Mouse (Mus musculus): ENCODE results near the gene Rpl27. TPM values are rescaled to one million over a fixed set of nuclear protein-coding genes. Genes with fewer than 3 reads are reported as not detected.
"Not testable (repeated sequence)": the region's sequence is repeated elsewhere in the genome, so short reads cannot be mapped to it uniquely, and the experiment has no call there.

Rpl27 gene
- total RNA-seq (2021), result 10 to 100 TPM; 81.3 to 87.8 TPM
- long read RNA-seq, experiment 1, transcript Rpl27-202 (4 exons, 732 nt), result minor isoform, 22 of 72 reads
- long read RNA-seq, experiment 1, transcript Rpl27-201 (5 exons, 614 nt), result major isoform, 47 of 72 reads
- long read RNA-seq, experiment 1, partial matches to known transcripts, result 2 of 72 reads
- long read RNA-seq, experiment 1, other reads (novel, unspliced or antisense), result 1 of 72 reads
- long read RNA-seq, experiment 2, transcript Rpl27-201 (5 exons, 614 nt), result major isoform, 79 of 109 reads
- long read RNA-seq, experiment 2, transcript Rpl27-202 (4 exons, 732 nt), result minor isoform, 26 of 109 reads
- long read RNA-seq, experiment 2, partial matches to known transcripts, result 0 of 109 reads
- long read RNA-seq, experiment 2, other reads (novel, unspliced or antisense), result 3 of 109 reads

- peak; percentile 87 to 94 for DNase-seq (ENCODE audit: low spot score in 2 of 2)
These were observed at the start of gene Rpl27 for GRCm38 (mm10) chr11:101442127-101442693. Rpl27 (plus strand) TSS chr11:101442298.

DNA sequence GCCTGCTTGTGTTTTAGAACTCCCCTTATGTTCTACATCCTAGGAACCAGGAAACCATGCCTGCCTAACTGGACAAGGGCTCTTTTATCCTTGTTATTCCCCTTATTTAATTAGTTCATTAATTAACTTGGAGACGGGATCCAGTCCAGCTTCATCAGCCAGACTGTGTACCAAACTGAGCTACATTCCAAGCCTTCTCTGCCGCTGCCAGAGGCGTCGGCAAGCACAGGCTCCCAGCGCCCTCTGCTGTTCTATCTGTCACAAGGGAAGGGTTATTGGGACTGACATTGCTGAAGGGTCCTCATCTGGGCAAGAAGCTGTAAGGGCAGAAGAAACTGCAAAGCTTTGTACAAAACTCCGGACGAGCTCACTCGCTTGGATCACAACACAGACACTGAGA, 47.0 kb upstream of the Rpl27 start:
- DNase-seq (ENCODE audit: low spot score in 2 of 2), result peak; percentile 57 to 78

- DNase-seq (ENCODE audit: low spot score in 2 of 2), result no peak
These were observed 26.8 kb upstream of the Rpl27 start for GRCm38 (mm10) chr11:101415306-101415705.

GRCm38 (mm10) chr11:101416433-101417100, 25.5 kb upstream of the Rpl27 start:
- DNase-seq (ENCODE audit: low spot score in 2 of 2), result no peak

- peak; percentile 82 to 91 for DNase-seq (ENCODE audit: low spot score in 2 of 2)
These were observed 24.8 kb upstream of the Rpl27 start, which contains the start of gene Aarsd1 for GRCm38 (mm10) chr11:101417101-101417855. Aarsd1 (minus strand) TSS chr11:101417615.

DNA sequence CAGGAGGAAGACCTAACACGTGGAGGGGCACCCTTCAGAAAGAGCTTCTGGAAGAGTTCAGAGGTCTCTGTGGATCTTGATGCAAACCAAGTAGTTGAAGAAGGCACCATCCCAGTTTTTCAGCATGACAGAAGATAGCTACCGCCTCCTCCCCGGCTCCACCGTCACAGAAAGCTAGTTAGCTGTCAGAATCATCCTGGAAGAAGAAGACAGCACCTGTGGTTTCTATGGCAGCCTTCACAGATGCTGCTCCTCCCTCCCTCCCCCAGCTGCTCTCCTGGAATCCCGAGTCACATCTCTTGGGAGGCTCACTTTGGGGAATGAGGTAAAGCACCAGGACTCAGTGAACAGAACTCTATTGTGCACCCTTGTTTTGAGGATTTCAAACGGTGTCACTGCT, 23.1 kb upstream of the Rpl27 start:
- DNase-seq (ENCODE audit: low spot score in 2 of 2), result no peak

DNA sequence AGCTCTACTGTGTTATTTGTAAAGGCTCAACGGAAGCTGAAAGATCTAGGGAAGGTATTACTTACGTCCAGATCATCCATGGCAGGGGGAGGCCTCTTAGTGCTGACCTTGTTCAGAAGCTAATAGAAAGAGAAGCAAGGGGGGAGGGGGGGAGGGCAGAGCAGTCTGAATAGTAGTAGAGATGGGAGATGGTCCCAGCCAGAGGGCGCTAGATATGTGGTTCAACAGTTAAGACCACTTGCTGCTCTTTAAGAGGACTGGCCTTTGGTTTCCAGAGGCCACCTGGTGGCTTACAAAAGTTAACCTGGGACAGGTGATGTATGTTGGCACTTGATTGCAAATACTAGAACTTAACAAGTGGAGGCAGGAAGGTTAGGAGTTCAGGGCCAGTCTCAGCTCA, 22.5 kb upstream of the Rpl27 start:
- DNase-seq (ENCODE audit: low spot score in 2 of 2), result no peak

DNA sequence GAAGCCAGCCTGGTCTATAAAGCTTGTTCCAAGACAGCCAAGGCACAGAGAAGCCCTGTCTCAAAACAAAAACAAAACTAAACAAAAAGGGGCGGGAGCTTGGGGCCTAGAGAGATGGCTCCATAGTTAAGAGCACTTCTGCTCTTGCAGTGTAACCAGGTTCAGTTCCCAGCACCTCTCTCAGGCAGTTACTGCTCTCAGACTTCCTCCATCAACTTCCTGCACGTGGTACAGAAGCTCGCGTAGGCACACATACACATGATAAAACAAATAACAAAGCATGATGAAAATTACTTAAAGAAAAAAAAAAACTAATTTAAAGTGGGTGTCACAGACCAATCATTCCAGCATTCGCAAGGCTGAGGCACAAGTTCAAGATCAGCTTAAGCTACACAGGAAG, 21.9 kb upstream of the Rpl27 start:
- DNase-seq (ENCODE audit: low spot score in 2 of 2), result no peak

GRCm38 (mm10) chr11:101424105-101424851, 17.8 kb upstream of the Rpl27 start, which contains the start of gene Gm27029:
Gm27029 (minus strand) TSS chr11:101424796.
- DNase-seq (ENCODE audit: low spot score in 2 of 2), result peak in 1 of 2 experiments; percentile 28

DNA sequence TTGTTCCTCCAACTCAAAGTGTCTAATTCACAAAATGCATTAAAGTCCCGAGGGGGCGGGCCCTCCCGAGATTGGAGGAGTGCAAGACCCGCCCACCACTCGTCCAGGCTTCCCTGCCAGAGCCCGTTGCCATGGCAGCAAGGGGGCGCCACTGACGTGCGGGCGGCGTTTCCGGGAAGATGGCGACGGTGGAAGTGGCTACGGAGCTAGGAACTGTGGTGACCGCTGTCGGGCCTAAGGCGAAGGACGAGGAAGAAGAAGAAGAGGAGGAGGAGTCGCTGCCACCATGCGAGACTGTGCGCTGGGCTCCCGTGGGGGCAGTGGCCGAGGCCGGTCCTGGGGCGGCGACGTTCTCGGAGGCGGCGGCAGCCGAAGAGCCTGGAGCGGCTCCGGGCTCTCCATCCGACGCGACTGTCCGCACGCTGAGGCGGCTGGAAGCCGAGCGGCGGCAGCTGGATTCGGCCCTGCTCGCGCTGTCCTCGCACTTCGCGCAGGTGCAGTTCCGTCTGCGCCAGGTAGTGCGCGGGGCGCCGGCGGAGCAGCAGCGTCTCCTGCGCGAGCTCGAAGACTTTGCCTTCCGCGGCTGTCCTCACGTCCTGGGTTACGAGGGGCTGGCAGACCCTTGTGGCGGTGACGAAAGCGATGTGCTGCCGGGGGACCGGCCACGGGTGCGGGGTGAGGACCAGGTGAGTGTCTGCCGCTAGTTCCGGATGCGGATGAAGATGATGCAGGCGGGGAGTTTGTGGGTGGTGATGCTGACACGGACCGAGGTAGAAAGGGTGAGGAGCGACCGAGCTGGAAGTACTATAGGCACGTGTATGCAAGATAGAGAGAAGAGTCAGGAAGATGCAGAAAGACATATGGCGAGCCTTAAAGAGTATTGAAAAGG, 16.9 kb upstream of the Rpl27 start, which contains the start of the genes Rundc1 and Ptges3l:
Rundc1 (plus strand) TSS at position 161 of the 889 bp plus-strand sequence.
Ptges3l (minus strand) TSS at position 409 of the 889 bp plus-strand sequence.
- peak; percentile 98 to 99 for DNase-seq (ENCODE audit: low spot score in 2 of 2)

DNA sequence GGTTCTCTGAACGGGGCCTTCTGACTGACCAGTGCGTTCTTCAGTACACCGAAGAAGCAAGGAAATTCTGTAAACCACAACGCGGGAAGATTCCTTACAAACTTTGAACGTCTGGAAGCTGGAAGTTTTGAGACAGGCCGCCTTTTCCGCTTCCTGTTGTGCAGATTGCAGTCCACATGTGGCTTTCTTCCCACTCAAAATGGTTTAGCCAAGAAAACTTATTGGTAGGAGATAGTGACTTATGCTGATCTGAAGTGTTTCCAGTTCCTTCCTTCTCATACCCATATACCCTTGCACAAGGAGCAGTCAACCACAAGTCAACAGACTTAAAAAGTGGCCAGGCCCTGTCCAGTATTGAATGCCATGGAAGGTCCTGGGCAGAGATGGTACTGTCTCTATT, 15.9 kb upstream of the Rpl27 start:
- DNase-seq (ENCODE audit: low spot score in 2 of 2), result no peak

DNA sequence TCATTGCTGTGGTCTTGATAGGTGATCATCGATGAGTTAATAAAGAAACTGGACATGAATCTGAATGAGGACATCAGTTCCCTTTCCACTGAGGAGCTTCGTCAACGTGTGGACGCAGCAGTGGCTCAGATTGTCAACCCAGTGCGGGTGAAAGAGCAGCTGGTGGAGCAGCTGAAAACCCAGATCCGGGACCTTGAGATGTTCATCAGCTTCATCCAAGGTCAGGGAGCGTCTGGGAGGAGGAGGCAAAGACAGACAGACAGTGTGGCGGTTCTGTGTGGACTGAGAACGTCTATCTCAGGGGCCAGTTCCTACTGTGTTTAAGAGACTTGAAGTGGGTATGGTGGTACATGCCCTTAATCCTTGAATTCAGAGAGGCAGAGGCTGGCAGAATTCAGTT, 10.8 kb upstream of the Rpl27 start:
- DNase-seq (ENCODE audit: low spot score in 2 of 2), result no peak

DNA sequence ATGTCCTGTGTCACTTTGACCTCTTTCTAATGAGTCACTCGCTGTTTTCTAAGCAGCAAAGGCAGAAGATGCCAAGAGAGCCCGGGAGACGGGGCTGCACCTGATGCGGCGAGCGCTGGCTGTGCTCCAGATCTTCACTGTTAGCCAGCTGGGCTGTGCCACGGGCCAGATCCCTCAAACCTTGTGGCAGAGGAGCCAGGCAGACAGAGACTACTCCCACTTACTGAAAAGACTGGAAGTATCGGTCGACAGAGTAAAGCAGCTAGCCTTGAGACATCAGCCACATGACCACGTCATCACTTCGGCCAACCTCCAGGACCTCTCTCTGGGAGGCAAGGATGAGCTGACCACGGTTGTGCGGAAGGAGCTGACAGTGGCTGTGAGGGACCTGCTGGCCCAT, 8.7 kb upstream of the Rpl27 start:
- DNase-seq (ENCODE audit: low spot score in 2 of 2), result no peak

- DNase-seq (ENCODE audit: low spot score in 2 of 2), result no peak
These were observed 6.3 kb upstream of the Rpl27 start for GRCm38 (mm10) chr11:101435831-101436230.

DNA sequence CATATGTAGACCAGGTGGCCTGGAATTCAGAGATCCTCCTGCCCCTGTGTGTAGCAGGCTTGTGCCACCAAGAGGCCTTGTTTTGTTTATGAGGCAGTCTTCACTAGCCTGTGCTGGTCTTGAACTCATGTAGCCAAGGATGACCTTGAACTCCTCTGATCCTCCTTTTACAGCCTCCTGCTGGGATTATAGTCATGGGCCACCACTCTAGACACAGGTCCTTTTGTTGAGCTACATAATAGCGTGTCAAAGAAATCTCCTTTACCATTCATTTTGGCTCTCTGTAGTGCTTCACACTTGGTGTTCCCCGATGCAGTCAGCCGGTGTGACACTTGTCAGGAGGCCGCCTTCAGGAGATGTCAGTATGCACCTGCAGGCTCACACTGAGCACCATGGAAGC, 5.2 kb upstream of the Rpl27 start:
- no peak for DNase-seq (ENCODE audit: low spot score in 2 of 2)

- not testable (repeated sequence) for DNase-seq (ENCODE audit: low spot score in 2 of 2)
These were observed 4.1 kb upstream of the Rpl27 start for GRCm38 (mm10) chr11:101438006-101438405.

- DNase-seq (ENCODE audit: low spot score in 2 of 2), result not testable (repeated sequence)
These were observed 510 bp upstream of the Rpl27 start for GRCm38 (mm10) chr11:101441450-101442126.

GRCm38 (mm10) chr11:101442760-101443159, 662 bp downstream of the Rpl27 start:
- DNase-seq (ENCODE audit: low spot score in 2 of 2), result no peak

GRCm38 (mm10) chr11:101446319-101446718, 4.2 kb downstream of the Rpl27 start:
- DNase-seq (ENCODE audit: low spot score in 2 of 2), result no peak

Measured in gastrocnemius, postnatal 4 days (tissue).